Mouse (Mus musculus) induced T-regulatory cell, adult 2 months (primary cell): ENCODE results near the gene Adad1.

Experiments
- DNase-seq: peaks from one replicate; pipeline ENCODE4 v3.0.0-alpha.2; 2012; ENCODE audit warnings: low read depth

The Adad1 gene

GRCm38 (mm10) chr3:37169283-37169682, 106.0 kb downstream of the Adad1 start:
- DNase-seq: no peak
